Mouse (Mus musculus): ENCODE results near the gene Hmmr.
"Not testable (repeated sequence)": the region's sequence is repeated elsewhere in the genome, so short reads cannot be mapped to it uniquely, and the experiment has no call there.

Gene Hmmr

DNA sequence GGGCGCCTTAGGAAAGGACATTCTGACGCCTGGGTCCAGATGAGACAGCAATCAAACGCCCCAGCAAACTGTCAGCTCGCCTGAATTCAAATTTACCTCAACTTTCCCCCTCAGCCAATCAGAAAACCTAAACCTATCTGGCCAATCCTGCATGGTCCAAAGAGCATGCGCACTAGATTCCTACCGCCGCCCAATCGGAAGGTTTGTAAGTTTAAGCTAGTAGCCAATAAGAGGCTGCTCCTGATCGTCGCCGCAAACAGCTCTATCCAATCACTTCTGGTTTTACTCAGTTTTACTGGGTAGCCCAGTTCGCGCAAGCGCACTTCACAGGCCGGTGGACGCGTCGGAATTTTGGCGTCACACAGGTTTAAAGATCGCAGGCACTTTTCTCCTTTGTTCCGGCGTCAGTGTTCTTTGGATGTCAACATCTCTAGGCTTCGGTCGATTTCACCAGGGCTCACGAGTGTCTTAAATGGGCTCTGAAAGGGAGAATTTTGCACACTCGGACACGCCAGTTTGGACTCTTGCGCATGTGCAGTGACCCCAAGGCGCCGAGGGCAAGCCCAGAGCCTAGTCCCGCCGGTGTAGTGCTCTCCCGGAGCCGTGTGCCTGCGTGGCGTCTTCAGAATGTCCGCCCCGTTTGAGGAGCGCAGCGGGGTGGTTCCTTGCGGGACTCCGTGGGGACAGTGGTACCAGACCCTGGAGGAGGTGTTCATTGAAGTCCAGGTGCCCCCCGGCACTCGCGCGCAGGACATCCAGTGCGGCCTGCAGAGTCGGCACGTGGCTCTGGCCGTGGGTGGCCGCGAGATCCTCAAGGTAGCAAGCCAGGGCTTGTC is at the start of gene Hmmr, which contains the start of gene Nudcd2:
Gene Hmmr (minus strand): TSS at position 84 of the 836 bp plus-strand sequence.
Gene Nudcd2 (plus strand): TSS at position 329 of the 836 bp plus-strand sequence.
- DNase-seq (ENCODE audit: low spot score), result peak; percentile 91

DNA sequence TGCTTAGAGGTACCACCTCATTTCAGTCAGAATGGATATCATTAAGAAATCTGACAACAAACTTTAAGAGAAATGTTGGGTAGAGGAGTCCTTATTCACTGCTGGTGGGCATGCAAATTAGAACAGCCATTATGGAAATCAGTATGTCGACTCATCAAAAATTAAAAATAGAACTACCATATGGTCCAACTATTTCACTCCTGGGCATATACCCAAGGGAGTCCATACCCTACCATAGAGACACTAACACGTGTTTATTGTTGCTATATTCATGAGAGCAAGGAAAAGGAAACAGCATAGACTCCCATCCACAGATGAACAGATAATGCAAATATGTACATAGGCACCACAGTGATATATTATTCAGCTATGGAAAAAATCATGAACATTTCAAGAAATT is 48.6 kb upstream of the Hmmr start:
- no peak for DNase-seq (ENCODE audit: low spot score)

DNA sequence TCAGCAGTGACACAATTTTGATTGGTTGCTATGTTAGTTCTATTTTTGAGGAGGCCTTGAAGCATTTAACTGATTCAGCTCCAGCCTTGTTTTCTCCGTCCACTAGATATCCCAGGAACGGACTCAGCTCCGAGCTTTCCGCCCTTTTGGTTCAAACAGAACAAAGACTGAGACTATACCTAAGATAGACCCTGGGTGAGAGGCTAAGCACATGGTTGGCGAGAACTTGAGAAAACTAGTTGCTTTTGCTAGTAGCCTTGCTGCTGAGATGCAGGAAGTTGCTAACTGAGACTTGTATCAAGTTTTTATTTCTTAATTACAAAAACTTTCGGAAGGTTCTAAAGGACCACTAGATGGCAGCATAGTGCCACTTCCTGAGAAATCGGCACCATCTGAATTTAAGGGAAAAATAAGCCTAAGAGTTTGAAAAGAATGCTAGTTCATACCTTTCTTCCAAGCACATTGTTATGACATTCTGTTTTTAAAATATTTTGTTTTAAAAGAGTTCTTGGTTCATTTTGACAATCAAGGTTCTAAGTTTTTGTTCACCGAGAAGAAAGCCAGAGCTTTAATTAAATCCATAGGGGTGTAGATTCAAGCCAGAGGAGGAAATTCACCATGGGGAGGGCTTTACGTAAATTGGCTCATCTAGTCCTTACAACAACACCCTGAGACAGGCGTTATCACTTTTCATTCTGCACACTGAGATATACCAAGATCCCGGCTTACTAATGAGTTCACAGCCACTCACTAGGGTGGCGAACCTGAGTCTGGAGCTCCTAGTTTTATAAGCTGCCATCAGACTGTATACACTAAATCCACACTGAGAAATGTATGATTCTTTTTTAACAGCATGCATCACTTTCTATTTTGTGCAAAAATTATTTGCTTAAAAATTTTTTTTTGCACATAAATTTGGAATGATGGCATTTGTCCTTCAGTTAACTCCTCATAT is 42.4 kb upstream of the Hmmr start:
- DNase-seq (ENCODE audit: low spot score), result no peak

DNA sequence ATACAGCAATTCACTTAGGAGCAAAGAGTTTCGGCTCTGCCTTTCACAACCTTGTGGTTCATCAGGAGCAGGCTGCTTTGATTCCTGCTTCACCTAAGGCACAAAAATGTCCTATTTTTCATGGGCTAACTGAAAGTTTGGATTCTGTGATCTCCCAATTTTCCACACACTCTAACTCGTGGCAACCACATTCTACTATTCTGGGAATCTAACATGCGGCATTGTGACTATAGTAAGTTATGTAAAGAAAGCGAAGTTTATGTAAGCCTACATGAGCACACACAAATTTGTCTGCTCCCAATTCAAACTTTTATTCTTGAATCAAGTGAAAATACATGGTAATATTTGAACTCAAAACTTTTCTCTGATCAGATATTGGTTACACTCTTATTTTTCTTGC is 31.5 kb upstream of the Hmmr start:
- DNase-seq (ENCODE audit: low spot score), result no peak

DNA sequence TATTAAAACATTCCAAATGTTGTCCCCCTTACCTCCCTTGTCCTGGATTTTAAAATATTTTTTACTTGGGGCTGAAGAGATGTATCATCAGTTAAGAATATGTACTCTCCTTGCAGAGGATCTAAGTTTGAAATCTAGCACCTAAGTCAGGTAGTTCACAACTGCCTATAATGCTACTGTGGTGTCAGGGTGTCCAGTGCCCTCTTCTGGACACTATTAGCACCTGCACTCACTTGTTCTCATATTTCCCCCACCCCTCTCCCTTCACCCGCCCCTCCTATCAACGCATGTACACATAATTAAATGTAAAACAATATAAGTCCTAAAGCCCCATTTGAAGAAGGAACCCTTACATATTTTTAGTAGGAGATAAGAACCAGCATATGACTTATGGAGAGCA is 30.2 kb upstream of the Hmmr start:
- DNase-seq (ENCODE audit: low spot score), result peak; percentile 8

DNA sequence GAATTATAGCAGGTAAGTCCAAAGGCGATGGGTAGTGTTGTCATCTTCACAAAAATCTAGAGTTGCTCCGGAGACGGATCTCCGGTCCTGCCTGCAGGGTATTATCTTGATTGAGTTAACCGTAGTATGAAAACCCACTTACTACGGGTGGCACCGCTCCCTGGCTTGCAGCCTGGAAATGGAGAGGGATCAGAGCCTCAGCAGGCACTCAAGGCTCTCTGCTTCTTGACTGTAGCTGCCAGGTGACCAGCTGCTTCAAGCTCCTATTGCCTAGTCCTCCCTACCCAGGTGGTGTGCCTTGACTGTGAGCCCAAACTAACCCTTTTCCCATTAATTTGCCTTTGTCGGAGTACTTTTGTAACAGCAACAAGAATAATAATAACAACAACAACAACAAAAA is 26.7 kb upstream of the Hmmr start:
- DNase-seq (ENCODE audit: low spot score), result no peak

DNA sequence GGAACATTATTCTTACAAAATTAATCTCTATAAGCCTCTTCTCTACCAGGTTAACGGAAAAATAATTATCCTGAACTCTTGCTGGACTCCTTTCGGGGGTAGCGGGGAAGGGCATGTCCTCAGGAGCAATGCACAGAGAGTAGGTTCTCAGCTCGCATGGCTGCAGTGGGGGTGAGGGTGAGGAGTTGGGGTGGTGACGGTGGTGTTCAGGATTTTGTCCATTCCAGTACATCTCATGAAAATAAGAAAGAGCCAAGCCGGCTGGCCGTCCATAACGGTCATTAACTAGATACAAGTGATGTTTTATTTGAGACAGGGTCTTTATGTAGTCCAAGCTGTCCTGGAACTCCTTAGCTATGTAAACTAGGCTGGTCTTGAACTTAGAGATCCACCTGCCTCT is 22.7 kb upstream of the Hmmr start:
- DNase-seq (ENCODE audit: low spot score), result no peak

DNA sequence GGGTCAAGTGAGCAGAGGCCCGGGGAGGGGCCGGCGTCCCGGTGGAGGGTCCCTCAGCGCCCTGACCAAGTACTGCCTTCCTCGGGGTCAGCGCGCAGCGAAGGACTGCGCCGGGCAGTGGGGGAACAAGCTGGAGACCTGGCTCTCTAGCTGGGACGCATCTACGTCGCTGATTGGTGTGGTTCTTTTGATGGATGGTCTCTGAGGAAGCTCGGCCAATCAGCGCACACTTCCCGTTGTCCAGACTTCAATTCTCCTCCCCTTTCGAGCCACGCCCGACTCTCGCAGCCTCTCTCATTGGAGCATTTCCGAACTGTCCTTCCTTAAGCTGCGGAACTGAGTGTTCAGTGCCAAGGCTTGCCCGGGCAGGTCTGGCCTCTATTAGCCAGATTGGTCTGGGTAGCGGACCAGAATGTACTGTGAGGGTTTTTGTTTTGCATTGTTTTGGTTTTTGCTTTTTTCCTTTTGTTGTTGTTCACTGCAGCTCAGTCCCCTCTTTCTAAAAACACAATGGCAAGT is 21.9 kb upstream of the Hmmr start, which contains the start of gene Ccng1:
Gene Ccng1 (minus strand): TSS at position 203 of the 519 bp plus-strand sequence.
- peak; percentile 92 for DNase-seq (ENCODE audit: low spot score)

DNA sequence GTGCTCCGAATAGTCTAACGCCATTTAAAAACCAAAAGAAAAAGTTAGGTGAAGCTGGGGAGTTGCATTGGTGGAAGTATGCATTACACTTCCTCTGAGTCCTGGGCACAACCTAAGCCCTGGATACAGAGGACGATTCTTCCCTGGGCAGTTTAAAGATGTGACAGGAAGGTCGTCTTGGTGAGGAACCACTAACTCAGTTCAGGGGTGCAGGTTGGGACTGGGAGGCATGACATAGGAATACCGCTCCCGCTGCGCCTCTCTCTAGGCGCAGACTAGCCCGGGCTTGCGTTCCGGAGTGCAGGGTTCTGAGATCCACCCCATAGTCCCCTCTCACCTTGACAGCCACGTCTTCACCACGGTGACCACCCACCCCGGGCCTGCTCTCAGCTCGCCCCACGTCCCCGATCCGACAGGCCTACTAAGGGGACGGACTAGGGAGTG is 21.5 kb upstream of the Hmmr start:
- DNase-seq (ENCODE audit: low spot score), result no peak

DNA sequence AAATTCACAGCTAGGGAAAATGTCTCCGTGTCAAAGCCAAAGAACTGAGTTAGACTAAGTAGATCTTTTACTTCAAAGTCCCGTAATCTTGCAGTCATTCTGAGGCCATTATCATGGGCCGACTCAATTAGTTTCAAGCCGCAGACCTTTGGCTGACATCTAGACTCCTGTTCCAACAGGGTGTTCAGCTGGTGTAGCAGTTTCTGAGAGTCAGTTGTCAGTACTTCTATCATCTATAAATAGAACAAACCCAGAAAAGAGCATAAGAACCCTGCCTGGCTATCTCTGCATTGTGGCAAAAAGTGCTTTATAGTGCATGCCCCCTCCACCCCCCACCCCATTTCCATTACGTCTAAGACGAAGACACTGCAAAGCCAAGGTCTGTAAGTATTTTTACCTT is 20.6 kb upstream of the Hmmr start:
- DNase-seq (ENCODE audit: low spot score), result no peak

DNA sequence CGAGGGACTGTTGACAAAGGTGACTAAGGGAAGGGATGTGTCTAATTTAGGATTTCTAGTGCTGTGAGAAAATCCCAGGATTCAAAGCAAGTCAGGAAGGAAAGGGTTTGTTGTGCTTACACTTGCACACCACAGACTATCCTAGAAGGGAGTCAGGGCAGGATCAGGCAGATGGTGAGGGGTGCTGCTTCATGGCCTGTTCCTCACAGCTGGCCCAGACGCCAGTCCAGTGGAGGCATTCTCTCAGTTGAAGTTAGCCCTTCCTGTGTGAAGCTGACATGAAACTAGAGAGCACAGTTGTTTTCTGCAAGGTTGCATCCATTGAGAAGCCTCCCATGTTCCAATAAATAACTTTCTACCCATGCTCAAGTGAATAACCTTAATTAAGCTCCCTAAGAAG is 14.5 kb upstream of the Hmmr start:
- no peak for DNase-seq (ENCODE audit: low spot score)

DNA sequence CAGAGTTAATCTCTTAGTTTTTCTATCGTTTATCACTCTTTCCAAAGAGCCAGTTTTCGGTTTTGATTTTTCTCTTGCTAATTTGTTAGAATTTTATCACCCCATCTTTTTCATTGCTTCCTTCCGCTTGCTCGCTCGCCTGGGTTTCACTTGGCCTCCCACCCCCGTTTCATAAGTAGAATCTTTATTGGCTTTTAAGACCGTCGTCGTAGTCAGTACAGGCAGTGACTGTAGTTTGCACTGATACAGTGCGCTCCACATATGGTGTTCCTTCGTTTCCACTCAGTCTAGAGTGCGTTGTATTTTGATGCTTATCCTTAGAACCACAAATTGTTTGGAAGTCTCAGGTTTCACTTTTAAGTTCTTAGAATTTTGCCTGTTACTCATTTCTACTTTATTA is 13.1 kb upstream of the Hmmr start:
- DNase-seq (ENCODE audit: low spot score), result no peak

DNA sequence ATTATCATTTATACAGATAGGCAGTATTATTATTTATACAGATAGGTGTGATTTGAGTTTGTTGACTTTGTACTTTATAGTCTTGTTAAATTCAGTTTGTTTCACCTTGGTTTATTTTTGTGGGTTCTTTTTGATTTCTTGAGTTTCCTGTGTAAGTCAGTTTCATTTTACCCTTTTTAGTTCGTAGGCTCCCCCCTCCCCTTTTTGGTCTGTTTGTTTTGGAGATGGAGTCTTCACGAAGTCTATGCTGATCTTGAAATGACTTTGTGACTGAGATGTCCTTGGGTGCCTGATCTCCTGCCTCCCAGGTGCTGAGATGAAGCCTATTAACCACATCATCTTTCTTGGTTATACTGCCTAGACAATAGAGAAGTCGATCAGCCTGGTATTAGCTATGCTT is 11.1 kb upstream of the Hmmr start:
- DNase-seq (ENCODE audit: low spot score), result no peak

DNA sequence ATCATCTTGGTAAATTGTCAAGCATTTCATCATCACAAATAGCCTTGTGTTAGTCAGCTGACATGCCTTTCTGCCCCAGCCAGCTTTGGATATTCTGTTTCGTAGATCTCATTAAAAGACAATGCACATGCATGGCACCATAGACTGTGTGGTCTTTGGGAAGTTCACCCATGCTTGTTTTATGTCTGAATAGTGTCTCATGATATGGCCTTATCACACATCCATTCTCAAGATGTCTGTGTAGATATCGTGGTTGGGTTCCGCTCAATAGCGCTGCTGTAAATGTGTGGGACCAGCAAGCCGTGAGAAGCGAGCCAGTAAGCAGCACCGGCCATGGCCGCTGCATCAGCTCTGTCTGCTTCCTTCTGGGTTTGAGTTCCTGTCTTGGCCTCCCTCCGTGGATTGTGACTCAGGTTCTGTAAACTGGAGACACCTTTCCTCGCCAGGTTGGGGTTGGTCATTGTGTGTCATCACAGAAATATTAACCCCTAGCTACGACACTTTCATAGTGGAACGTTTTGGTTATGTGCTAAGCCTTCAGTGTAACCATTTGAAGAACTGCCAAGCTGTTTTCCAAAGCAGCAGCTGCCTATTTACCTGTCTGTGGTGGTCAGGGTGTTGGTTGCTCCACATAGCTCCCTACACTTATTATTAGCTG is 8.5 kb upstream of the Hmmr start:
- no peak for DNase-seq (ENCODE audit: low spot score)

DNA sequence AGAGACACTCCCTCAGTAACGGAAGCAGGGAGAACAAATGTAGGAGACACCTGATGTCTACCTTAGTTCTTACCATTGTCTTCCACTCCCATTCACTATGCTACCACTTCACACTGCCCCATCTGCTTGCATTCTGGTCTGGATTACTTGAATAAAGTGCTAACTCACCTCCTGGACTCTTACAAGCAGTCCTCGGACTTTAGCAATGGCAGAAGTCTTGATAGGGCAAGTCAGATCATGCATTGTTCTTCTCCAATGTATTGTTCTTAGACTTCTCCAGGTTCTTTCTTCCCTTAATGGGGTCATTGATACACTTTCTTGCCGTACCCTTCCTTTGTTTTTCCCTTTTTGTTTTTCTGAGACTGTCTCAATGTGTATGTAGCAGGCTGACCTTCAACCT is 4.1 kb upstream of the Hmmr start:
- no peak for DNase-seq (ENCODE audit: low spot score)

DNA sequence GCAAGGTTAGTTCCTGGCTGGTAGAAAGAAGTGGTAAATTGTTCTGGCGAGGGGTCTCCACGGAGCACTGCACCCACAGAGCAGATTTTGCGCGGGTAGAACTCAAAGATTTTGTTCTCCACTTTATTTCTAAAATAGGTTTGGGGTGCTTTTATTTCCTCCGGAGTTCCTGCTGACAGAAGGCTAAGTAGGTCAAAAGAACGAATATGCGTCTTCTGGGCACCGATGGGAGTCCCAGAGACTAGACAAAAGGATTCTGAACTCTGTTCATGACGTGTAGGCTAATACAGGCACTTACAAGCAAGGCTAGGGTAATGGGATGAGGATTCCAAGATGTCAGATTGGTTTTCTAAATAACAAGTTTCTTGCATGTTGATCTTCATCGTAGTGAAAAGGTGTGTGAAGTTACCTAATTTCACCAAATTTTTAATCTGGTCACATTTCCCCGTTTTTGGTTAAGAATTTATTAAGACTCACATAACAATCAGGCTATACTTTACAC is 1.1 kb upstream of the Hmmr start:
- no peak for DNase-seq (ENCODE audit: low spot score)

DNA sequence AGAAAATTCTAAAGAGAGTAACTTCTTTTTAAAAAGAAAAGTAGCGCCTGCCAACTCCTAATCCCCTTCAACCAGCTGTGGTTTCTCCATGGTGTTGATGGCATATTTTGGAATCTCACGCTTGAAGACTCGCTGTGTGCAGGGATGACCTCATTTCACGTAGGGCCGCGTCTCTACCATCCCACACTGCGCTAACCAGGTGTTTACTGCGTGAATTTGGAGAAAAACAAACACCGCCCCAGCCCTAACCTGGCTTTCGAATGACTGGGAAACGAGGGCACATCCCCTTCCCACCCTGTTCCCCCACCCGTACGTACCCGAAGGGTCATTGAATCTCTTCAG is 254 bp downstream of the Hmmr start:
- DNase-seq (ENCODE audit: low spot score), result no peak

DNA sequence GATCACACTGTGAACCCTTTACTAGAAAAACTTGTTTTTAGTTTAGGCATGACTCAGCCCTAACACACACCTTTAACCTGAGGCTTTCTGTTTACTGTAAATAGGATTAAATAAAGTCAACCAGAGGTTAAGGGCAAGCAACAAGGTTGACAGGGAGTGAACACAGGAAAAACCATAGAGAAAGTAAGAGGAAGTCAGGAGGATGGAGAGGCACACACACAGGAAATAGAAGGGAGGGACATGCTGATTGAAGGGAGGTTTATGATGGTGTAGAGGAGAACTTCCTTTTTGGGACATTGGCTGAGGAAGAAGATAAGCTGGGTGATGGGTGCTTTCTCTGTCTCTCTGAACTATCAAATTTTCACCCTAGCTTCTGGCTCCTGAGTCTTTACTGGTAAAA is 14.9 kb downstream of the Hmmr start:
- DNase-seq (ENCODE audit: low spot score), result no peak

DNA sequence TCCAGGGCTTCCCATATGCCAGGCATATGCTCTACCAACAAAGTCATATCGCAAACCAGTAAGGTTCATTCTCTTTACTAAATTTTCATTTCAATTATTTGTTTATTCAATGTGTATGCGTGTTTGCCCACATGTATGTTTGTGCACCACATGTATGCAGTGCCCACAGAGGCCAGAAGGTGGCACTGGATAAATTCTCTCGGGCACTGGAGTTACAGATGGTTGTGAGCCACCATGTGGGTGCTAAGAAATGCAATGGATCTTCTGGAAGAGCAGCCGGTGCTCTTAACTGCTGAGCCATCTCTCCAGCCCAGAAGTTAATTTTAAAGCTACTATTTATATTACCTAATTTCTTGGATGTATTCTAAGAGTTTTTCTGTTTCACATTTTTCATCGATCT is 17.7 kb downstream of the Hmmr start:
- no peak for DNase-seq (ENCODE audit: low spot score)

DNA sequence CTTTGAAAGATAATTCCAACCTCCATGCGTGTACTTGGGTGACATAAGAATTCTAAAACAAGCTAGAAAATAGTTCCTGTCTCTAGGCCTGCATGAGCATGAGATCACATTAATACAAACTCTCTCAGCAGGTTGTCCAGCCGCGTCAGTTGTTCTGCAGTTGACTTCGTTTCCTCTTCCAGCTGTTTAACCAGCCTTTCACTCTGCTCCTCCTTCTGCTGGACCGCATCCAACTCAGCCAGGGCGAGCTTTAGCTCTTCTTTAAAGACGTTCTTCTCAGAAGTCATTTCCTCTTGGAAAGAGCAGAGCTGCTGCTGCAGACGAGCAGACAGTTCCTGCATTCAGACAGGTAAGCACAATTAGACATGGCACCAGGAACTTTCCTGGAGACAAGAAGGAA is 19.4 kb downstream of the Hmmr start:
- DNase-seq (ENCODE audit: low spot score), result peak; percentile 34

DNA sequence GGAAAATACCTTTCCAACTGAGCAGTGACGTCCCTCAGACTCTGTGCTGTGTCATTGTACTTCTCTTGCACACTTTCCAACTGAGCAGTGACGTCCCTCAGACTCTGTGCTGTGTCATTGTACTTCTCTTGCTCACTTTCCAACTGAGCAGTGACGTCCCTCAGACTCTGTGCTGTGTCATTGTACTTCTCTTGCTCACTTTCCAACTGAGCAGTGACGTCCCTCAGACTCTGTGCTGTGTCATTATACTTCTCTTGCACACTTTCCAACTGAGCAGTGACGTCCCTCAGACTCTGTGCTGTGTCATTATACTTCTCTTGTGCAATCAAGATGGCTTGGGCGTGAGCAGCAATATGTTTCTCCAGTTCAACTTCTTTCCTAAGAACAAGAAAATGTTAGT is 23.3 kb downstream of the Hmmr start:
- DNase-seq (ENCODE audit: low spot score), result not testable (repeated sequence)

DNA sequence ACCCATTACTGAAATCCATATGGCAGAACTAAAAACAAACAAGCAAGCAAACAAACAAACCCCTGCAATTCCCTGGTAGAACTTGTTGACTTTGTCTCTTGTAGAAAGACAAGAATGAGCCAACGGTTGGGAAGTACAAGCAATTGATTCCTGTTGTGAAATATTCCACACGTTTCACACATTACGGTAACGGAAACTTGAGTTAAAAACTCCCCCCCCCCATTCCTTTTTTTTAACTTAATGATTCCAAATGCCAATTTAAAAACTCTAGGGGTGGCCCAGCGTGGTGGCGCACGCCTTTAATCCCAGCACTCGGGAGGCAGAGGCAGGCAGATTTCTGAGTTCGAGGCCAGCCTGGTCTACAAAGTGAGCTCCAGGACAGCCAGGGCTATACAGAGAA is 38.1 kb downstream of the Hmmr start, which contains the start of gene Mat2b:
Gene Mat2b (minus strand): TSS at position 101 of the 400 bp plus-strand sequence.
- no peak for DNase-seq (ENCODE audit: low spot score)

Measured in urinary bladder, postnatal 14 days (tissue).